Mouse (Mus musculus) kidney, adult 2 months (tissue): Measurements from ENCODE around the gene Iglon5.
A peak's percentile ranks its signal among the peaks of the same experiment; 100 is the strongest.

Source experiments
- CTCF ChIP-seq: fragments of 200-500 bp; conservative IDR thresholded peaks from 2 replicates; pipeline ENCODE4 v1.5.1; 2011; ENCODE audit warnings: low read depth, mild to moderate bottlenecking, control low read depth, low read length, moderate library complexity, mixed read lengths; ENCODE audit not compliant: insufficient read depth, insufficient read length
- POLR2A ChIP-seq: fragments of 200-500 bp; IDR thresholded peaks from one replicate; pipeline ENCODE4 v1.6.1; 2011; ENCODE audit warnings: low read depth, low read length, control low read depth

- TF ChIP-seq POLR2A (peak; percentile 64), CTCF (no peak)
Observed at GRCm38 (mm10) chr7:43443126-43443916, 46.6 kb downstream of the Iglon5 start.
